Mouse (Mus musculus) intestine, embryonic 15.5 days (tissue): ENCODE measurements around the gene Kbtbd6. TPM values are rescaled to one million over a fixed set of nuclear protein-coding genes. Genes with fewer than 3 reads are reported as not detected.

ENCODE experiments used
- ATAC-seq: fragments of 200-750 bp; cut with Nextera tagmentation; 2 replicates; pipeline ENCODE4 v1.8.0; 2017; ENCODE audit warnings: moderate TSS enrichment, moderate library complexity
- H3K27ac ChIP-seq: fragments of 300-500 bp; sonication (generic); 2 replicates; pipeline ENCODE4 v1.5.1; 2015; ENCODE audit warnings: mild to moderate bottlenecking, inconsistent platforms
- H3K27me3 ChIP-seq: fragments of 300-500 bp; sonication (generic); replicated peaks from 2 replicates; pipeline ENCODE4 v1.6.1; 2015; ENCODE audit warnings: inconsistent platforms
- H3K36me3 ChIP-seq: fragments of 300-500 bp; sonication (generic); 2 replicates; pipeline ENCODE4 v1.6.1; 2015; ENCODE audit warnings: inconsistent platforms
- H3K4me1 ChIP-seq: fragments of 300-500 bp; sonication (generic); replicated peaks from 2 replicates; pipeline ENCODE4 v1.6.1; 2015; ENCODE audit warnings: inconsistent platforms
- H3K4me2 ChIP-seq: fragments of 300-500 bp; sonication (generic); replicated peaks from 2 replicates; pipeline ENCODE4 v1.6.1; 2015; ENCODE audit warnings: mild to moderate bottlenecking, inconsistent platforms
- H3K4me3 ChIP-seq: fragments of 300-500 bp; sonication (generic); replicated peaks from 2 replicates; pipeline ENCODE4 v1.5.1; 2015; ENCODE audit warnings: inconsistent platforms
- H3K9ac ChIP-seq: fragments of 300-500 bp; sonication (generic); 2 replicates; pipeline ENCODE4 v1.6.1; 2015; ENCODE audit warnings: inconsistent platforms
- H3K9me3 ChIP-seq: fragments of 300-500 bp; sonication (generic); 2 replicates; pipeline ENCODE4 v1.6.1; 2016; ENCODE audit warnings: inconsistent platforms
- WGBS: fragments of 180-500 bp; shearing (Covaris S2); methylation state at CpG from one replicate; pipeline ENCODE4 v1.1.7; 2015; 5-methylcytosine and 5-hydroxymethylcytosine counted together
- polyA plus RNA-seq: library from polyadenylated mRNA; unstranded; fragments of >200 nt; fragmentation: Nextera tagmentation; extraction: Ambion mirVana; gene quantifications from 2 replicates; pipeline ENCODE4 v1.2.1, GENCODE M21; 2015

Gene Kbtbd6
- polyA plus RNA-seq, 1 experiment from 2014 or later = 2.9 TPM

DNA sequence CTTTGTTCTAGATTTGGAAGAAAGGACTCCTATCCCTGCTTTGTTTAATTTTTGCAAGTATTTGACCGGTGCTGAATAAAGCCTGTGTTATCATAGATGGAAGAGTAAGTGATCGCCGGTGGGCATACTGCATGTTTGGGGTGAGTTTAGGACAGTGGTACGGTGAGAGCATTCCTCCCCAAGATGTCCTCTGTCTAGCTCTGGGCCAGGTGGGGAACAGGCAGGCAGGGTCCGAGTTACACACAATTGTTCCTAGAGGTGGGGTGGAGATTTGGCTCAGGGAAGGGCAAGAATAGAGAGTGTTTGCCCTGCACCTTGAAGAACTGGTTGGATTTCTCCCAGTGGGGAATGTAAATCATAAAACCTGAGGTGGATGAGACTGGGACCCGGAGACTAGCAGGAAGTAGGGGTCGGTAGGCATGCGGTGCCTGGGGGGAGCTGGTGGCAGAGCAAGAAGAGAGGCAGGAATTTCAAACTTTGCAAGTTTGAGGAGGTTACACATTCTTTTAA, 32.0 kb downstream of the Kbtbd6 start:
- H3K27ac ChIP-seq = peak overlapping the region; percentile 100
- peak overlapping the region; percentile 94 for H3K4me3 ChIP-seq
- no peaks in the 10 kb centered on the region for H3K9me3 ChIP-seq
- ATAC-seq = no peak
- H3K4me1 ChIP-seq = peaks cover 41% of the 10 kb centered on the region
- H3K36me3 ChIP-seq = no peaks in the 10 kb centered on the region
- peak overlapping the region; percentile 97; the same call in 1 of the 2 replicates for H3K9ac ChIP-seq
- H3K4me2 ChIP-seq = peak overlapping the region; percentile 67
- WGBS = 40% methylated on average over 8 of the region's 8 CpGs
- H3K27me3 ChIP-seq = no peaks in the 10 kb centered on the region

- H3K4me1 ChIP-seq = peaks cover 31% of the 10 kb centered on the region
- H3K4me2 ChIP-seq = peak overlapping the region; percentile 69
- no peaks in the 10 kb centered on the region for H3K27me3 ChIP-seq
- peak overlapping the region; percentile 73 for H3K27ac ChIP-seq
- H3K4me3 ChIP-seq = peak overlapping the region; percentile 35
- ATAC-seq = 0 out of 2 replicates have a peak, but pooled peaks have one; percentile 0
- peak overlapping the region; percentile 33 for H3K9ac ChIP-seq
- no peaks in the 10 kb centered on the region for H3K9me3 ChIP-seq
- H3K36me3 ChIP-seq = no peaks in the 10 kb centered on the region
- 20% methylated on average over 8 of the region's 8 CpGs for WGBS
Observed at GRCm38 (mm10) chr14:79486617-79486992, 35.0 kb downstream of the Kbtbd6 start.

GRCm38 (mm10) chr14:79486993-79487731, 35.5 kb downstream of the Kbtbd6 start:
- Histone ChIP-seq H3K4me2 (peak overlapping the region; percentile 69), H3K27me3 (no peaks in the 10 kb centered on the region), H3K4me1 (peaks cover 31% of the 10 kb centered on the region), H3K9ac (peak overlapping the region; percentile 33), H3K36me3 (peaks cover 3% of the 10 kb centered on the region; the same call in 1 of the 2 replicates), H3K27ac (peak overlapping the region; percentile 73), H3K9me3 (no peaks in the 10 kb centered on the region), H3K4me3 (peak overlapping the region; percentile 35)
- peak; percentile 48 for ATAC-seq
- WGBS = 9% methylated on average over 19 of the region's 19 CpGs

DNA sequence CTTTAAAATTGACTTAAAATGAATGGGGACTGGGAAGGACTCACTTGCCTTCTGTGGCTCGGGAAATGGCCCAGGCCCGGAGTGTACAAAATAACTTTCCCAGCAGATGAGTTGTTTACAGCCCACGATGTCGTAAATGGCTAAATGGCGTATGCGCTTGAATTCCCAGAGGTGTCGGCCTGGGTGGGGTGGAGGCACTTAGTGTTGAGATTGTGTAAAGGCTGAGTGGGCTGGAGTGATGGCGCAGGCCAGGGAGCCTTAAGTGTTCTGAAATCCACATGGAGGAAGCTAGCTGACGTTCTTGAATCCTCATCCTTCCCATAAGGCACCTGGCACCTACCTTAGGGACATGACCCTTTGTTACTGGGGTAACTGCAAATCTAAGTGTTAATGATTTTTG, 36.9 kb downstream of the Kbtbd6 start:
- 54% methylated on average over 9 of the region's 9 CpGs for WGBS
- Histone ChIP-seq H3K9me3 (no peaks in the 10 kb centered on the region), H3K4me2 (no peak overlapping the region), H3K36me3 (peaks cover 3% of the 10 kb centered on the region; the same call in 1 of the 2 replicates), H3K4me3 (no peak overlapping the region), H3K4me1 (peaks cover 23% of the 10 kb centered on the region), H3K9ac (no peak overlapping the region), H3K27me3 (no peaks in the 10 kb centered on the region), H3K27ac (no peak overlapping the region)
- ATAC-seq = no peak

- 67% methylated on average over 12 of the region's 12 CpGs for WGBS
- ATAC-seq = no peak
- Histone ChIP-seq H3K27ac (no peak overlapping the region), H3K4me1 (peaks cover 20% of the 10 kb centered on the region), H3K9ac (no peak overlapping the region), H3K4me2 (no peak overlapping the region), H3K27me3 (no peaks in the 10 kb centered on the region), H3K9me3 (no peaks in the 10 kb centered on the region), H3K4me3 (no peak overlapping the region), H3K36me3 (peaks cover 3% of the 10 kb centered on the region; the same call in 1 of the 2 replicates)
Observed at GRCm38 (mm10) chr14:79489150-79489549, 37.5 kb downstream of the Kbtbd6 start.

- H3K9me3 ChIP-seq = no peaks in the 10 kb centered on the region
- H3K4me1 ChIP-seq = peaks cover 16% of the 10 kb centered on the region
- no peak overlapping the region for H3K4me2 ChIP-seq
- no peak overlapping the region for H3K27ac ChIP-seq
- H3K27me3 ChIP-seq = no peaks in the 10 kb centered on the region
- ATAC-seq = no peak
- 63% methylated on average over 3 of the region's 3 CpGs for WGBS
- H3K9ac ChIP-seq = no peak overlapping the region
- no peak overlapping the region for H3K4me3 ChIP-seq
- peaks cover 3% of the 10 kb centered on the region; the same call in 1 of the 2 replicates for H3K36me3 ChIP-seq
Observed at GRCm38 (mm10) chr14:79490246-79490645, 38.6 kb downstream of the Kbtbd6 start.

GRCm38 (mm10) chr14:79494349-79494748, 42.7 kb downstream of the Kbtbd6 start:
- no peak overlapping the region for H3K9ac ChIP-seq
- ATAC-seq = peak; percentile 28; the same call in 1 of the 2 replicates
- no peak overlapping the region for H3K27ac ChIP-seq
- WGBS = 72% methylated on average over 6 of the region's 6 CpGs
- H3K4me2 ChIP-seq = no peak overlapping the region
- H3K36me3 ChIP-seq = peaks cover 3% of the 10 kb centered on the region; the same call in 1 of the 2 replicates
- no peaks in the 10 kb centered on the region for H3K4me1 ChIP-seq
- H3K4me3 ChIP-seq = no peak overlapping the region
- H3K27me3 ChIP-seq = no peaks in the 10 kb centered on the region
- no peaks in the 10 kb centered on the region for H3K9me3 ChIP-seq

DNA sequence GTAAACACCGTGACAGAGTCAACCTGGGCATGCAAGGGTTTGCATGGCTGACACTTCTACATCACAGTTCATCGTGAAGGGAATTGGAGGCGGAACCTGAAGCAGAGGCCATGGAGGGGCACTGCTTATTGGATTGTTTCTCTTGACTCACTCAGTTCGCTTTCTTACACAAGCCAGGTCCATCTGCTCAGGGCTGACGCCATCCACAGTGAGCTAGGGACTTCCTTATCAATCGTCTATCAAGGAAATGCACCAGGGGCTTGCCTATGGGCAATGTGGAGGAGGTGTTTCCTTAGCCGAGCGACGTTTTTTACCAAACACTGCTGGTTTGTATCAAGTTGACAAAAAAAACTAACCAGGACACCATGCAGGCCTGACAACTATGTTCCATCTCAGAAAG, 47.7 kb downstream of the Kbtbd6 start:
- Histone ChIP-seq H3K9ac (no peak overlapping the region), H3K4me3 (no peak overlapping the region), H3K4me1 (peaks cover 4% of the 10 kb centered on the region; the same call in 1 of the 2 replicates), H3K9me3 (no peaks in the 10 kb centered on the region), H3K27me3 (no peaks in the 10 kb centered on the region), H3K27ac (no peak overlapping the region), H3K4me2 (no peak overlapping the region), H3K36me3 (no peaks in the 10 kb centered on the region)
- ATAC-seq = no peak
- WGBS = 53% methylated on average over 9 of the region's 9 CpGs

DNA sequence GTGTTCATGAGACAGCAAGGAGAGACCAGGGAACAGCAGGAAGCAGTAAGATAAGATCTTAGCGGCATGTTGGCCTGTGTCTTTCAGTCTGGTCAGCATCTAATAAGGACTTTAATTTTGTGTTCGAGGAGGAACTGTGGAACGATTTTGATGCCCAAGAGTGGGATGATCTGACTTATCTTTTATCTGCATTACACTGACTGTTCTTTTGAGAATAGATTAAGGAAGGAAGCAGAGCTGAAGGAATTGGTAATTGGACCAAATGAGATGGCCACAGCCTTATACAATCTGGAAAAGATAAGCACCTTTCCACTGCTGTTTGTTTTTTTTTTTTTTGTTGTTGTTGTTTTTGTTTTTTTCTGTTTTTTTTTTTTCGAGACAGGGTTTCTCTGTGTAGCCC, 49.1 kb downstream of the Kbtbd6 start:
- H3K4me1 ChIP-seq = peaks cover 4% of the 10 kb centered on the region; the same call in 1 of the 2 replicates
- H3K9ac ChIP-seq = no peak overlapping the region
- 74% methylated on average over 4 of the region's 4 CpGs for WGBS
- H3K36me3 ChIP-seq = no peaks in the 10 kb centered on the region
- H3K4me2 ChIP-seq = no peak overlapping the region
- no peak overlapping the region for H3K4me3 ChIP-seq
- H3K27me3 ChIP-seq = no peaks in the 10 kb centered on the region
- ATAC-seq = no peak
- H3K9me3 ChIP-seq = no peaks in the 10 kb centered on the region
- H3K27ac ChIP-seq = no peak overlapping the region

DNA sequence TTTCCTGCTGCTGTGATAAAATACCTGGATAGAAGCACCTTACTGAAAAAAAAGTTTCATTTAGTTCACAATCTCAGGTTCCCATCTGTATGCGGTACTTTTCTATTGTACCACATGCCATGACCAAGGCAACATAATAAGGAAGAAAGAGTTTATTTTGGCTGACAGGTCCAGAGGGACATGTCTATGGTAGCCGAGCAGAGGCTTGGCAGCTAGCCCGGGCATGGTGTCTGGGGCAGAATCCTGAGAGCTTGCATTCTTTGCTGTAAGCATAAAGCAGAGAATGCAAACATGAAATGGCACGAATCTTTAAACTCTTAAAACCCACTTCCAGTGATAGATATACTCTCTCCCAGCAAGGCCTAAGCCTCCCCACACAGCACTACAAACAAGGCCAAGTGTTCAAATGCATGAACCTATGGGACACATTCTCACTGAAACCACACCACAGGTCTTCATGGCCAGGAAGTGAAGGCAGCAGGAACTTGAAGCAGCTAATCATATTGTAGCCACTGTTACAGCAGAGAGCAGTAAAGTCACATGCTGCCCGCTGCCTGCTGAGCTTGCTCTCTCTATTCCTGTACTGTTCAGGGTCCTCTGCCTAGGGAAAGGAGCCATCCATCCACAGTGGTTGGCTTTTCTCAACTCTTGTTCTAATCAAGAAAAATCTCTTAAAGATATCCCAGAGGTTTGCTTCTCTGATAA, 51.9 kb downstream of the Kbtbd6 start:
- H3K9ac ChIP-seq = no peak overlapping the region
- no peak overlapping the region for H3K4me3 ChIP-seq
- ATAC-seq = peak; percentile 60

More for the DNA sequence above, 51.9 kb downstream of the Kbtbd6 start:
- Histone ChIP-seq H3K36me3 (no peaks in the 10 kb centered on the region), H3K4me1 (peaks cover 6% of the 10 kb centered on the region; the same call in 1 of the 2 replicates), H3K4me2 (no peak overlapping the region), H3K9me3 (no peaks in the 10 kb centered on the region), H3K27ac (peak overlapping the region; percentile 3; the same call in 1 of the 2 replicates), H3K27me3 (no peaks in the 10 kb centered on the region)
- 60% methylated on average over 5 of the region's 5 CpGs for WGBS
